Mouse (Mus musculus) midbrain, embryonic 13.5 days (tissue): ENCODE measurements at regions not wholly inside any gene's neighbourhood (a gene's known extent, or its start where the extent isn't known, plus 50 kb on each side); places are given as distances from the start of the nearest gene placed in this dataset.
A peak's percentile ranks its signal among the peaks of the same experiment; 100 is the strongest.

Source experiments
- ATAC-seq: fragments of 200-750 bp; cut with Nextera tagmentation; 2 replicates; pipeline ENCODE4 v1.8.0; 2017; ENCODE audit warnings: mild to moderate bottlenecking, moderate TSS enrichment, moderate library complexity
- H3K27ac ChIP-seq: fragments of 300-500 bp; sonication (generic); 2 replicates; pipeline ENCODE4 v1.5.1; 2015; ENCODE audit warnings: inconsistent platforms, mild to moderate bottlenecking, moderate library complexity
- H3K27me3 ChIP-seq: fragments of 300-500 bp; sonication (generic); 2 replicates; pipeline ENCODE4 v1.6.1; 2015; ENCODE audit warnings: mild to moderate bottlenecking, inconsistent platforms
- H3K36me3 ChIP-seq: fragments of 300-500 bp; sonication (generic); 2 replicates; pipeline ENCODE4 v1.6.1; 2015; ENCODE audit warnings: mild to moderate bottlenecking, inconsistent platforms
- H3K4me1 ChIP-seq: fragments of 300-500 bp; sonication (generic); replicated peaks from 2 replicates; pipeline ENCODE4 v1.6.1; 2015; ENCODE audit warnings: inconsistent platforms
- H3K4me2 ChIP-seq: fragments of 300-500 bp; sonication (generic); replicated peaks from 2 replicates; pipeline ENCODE4 v1.6.1; 2015; ENCODE audit warnings: moderate library complexity, mild to moderate bottlenecking, inconsistent platforms
- H3K4me3 ChIP-seq: fragments of 300-500 bp; sonication (generic); replicated peaks from 2 replicates; pipeline ENCODE4 v1.5.1; 2015; ENCODE audit warnings: mild to moderate bottlenecking, inconsistent platforms
- H3K9ac ChIP-seq: fragments of 300-500 bp; sonication (generic); replicated peaks from 2 replicates; pipeline ENCODE4 v1.6.1; 2015; ENCODE audit warnings: mild to moderate bottlenecking, inconsistent platforms
- H3K9me3 ChIP-seq: fragments of 300-500 bp; sonication (generic); 2 replicates; pipeline ENCODE4 v1.6.1; 2016; ENCODE audit warnings: mild to moderate bottlenecking, inconsistent platforms
- WGBS: fragments of 180-500 bp; shearing (Covaris S2); methylation state at CpG from one replicate; pipeline ENCODE4 v1.1.7; 2015; 5-methylcytosine and 5-hydroxymethylcytosine counted together

DNA sequence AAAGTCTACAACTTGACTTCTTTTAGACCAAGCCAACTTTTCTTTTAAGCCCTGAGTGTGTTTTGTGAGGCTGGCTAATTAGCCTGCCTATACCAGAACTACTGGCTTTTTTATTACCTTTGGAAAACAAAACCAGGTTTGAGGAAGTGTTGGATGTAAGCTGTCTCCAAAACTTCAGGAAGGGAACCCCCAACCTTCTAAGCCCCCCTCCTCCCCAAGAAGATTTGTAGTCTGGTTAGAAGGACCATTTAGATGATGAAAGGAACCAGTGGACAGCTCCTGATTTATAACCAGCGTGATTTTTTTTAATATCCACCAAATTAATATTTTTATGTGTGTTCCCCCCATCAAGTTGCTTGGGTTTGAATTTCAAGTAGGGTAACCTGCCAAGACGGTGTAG is 236.1 kb upstream of the Nfe2l3 start:
- WGBS, result 85% methylated on average over 2 of the region's 2 CpGs
- H3K4me2 ChIP-seq, result no peak overlapping the region
- H3K4me1 ChIP-seq, result peaks cover 8% of the 10 kb centered on the region; the same call in 1 of the 2 replicates
- no peaks in the 10 kb centered on the region for H3K36me3 ChIP-seq
- H3K27ac ChIP-seq, result no peak overlapping the region
- H3K4me3 ChIP-seq, result no peak overlapping the region
- no peaks in the 10 kb centered on the region for H3K9me3 ChIP-seq
- no peak for ATAC-seq
- H3K9ac ChIP-seq, result no peak overlapping the region
- H3K27me3 ChIP-seq, result peaks cover 52% of the 10 kb centered on the region

- Histone ChIP-seq H3K4me2 (no peak overlapping the region), H3K27me3 (peaks cover 45% of the 10 kb centered on the region), H3K4me1 (peaks cover 8% of the 10 kb centered on the region; the same call in 1 of the 2 replicates), H3K27ac (no peak overlapping the region), H3K9me3 (no peaks in the 10 kb centered on the region), H3K36me3 (no peaks in the 10 kb centered on the region), H3K9ac (no peak overlapping the region), H3K4me3 (no peak overlapping the region)
- 88% methylated on average over 16 of the region's 16 CpGs for WGBS
- no peak for ATAC-seq
Observed at GRCm38 (mm10) chr6:51197000-51197774, 235.3 kb upstream of the Nfe2l3 start.

- ATAC-seq, result no peak
- Histone ChIP-seq H3K4me3 (no peak overlapping the region), H3K4me1 (no peaks in the 10 kb centered on the region), H3K36me3 (no peaks in the 10 kb centered on the region), H3K9me3 (no peaks in the 10 kb centered on the region), H3K27me3 (peaks cover 16% of the 10 kb centered on the region), H3K9ac (no peak overlapping the region), H3K4me2 (no peak overlapping the region), H3K27ac (no peak overlapping the region)
- 75% methylated on average over 5 of the region's 5 CpGs for WGBS
Observed at GRCm38 (mm10) chr6:51200207-51200606, 232.3 kb upstream of the Nfe2l3 start.

- ATAC-seq, result no peak
- no peaks in the 10 kb centered on the region for H3K9me3 ChIP-seq
- H3K36me3 ChIP-seq, result no peaks in the 10 kb centered on the region
- H3K4me1 ChIP-seq, result no peaks in the 10 kb centered on the region
- H3K9ac ChIP-seq, result no peak overlapping the region
- WGBS, result 86% methylated on average over 14 of the region's 14 CpGs
- peaks cover 20% of the 10 kb centered on the region for H3K27me3 ChIP-seq
- H3K4me2 ChIP-seq, result no peak overlapping the region
- H3K27ac ChIP-seq, result no peak overlapping the region
- no peak overlapping the region for H3K4me3 ChIP-seq
Observed at GRCm38 (mm10) chr6:51200837-51201236, 231.6 kb upstream of the Nfe2l3 start.

DNA sequence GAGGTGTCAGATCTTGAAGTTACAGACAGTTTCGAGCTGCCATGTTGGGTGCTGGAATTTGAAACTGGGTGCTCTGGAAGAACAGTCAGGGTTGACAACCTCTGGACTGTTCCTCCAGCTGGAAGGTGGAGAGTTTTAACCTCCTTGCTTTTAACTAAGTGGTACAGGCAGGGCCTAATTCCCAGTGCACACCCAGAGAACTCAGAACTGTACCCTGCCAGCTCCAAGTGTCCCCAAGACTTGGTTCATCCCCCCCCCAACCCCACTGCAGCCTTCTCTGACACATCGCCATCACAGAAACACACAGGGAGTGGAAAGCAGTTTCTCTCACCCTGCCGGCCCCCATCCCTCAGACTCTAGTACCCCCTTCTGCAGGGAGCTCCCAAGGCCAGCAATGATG is 228.2 kb upstream of the Nfe2l3 start:
- Histone ChIP-seq H3K4me3 (no peak overlapping the region), H3K4me2 (no peak overlapping the region), H3K27me3 (peaks cover 19% of the 10 kb centered on the region), H3K4me1 (peaks cover 15% of the 10 kb centered on the region), H3K27ac (no peak overlapping the region), H3K9me3 (no peaks in the 10 kb centered on the region), H3K36me3 (no peaks in the 10 kb centered on the region), H3K9ac (no peak overlapping the region)
- ATAC-seq, result no peak
- WGBS, result 75% methylated on average over 3 of the region's 3 CpGs

GRCm38 (mm10) chr6:51205411-51205810 is 227.1 kb upstream of the Nfe2l3 start:
- H3K4me1 ChIP-seq, result peaks cover 20% of the 10 kb centered on the region
- peaks cover 10% of the 10 kb centered on the region for H3K27me3 ChIP-seq
- WGBS, result 81% methylated on average over 11 of the region's 11 CpGs
- H3K9ac ChIP-seq, result no peak overlapping the region
- no peak overlapping the region for H3K27ac ChIP-seq
- no peak overlapping the region for H3K4me3 ChIP-seq
- no peak for ATAC-seq
- H3K9me3 ChIP-seq, result no peaks in the 10 kb centered on the region
- no peaks in the 10 kb centered on the region for H3K36me3 ChIP-seq
- no peak overlapping the region for H3K4me2 ChIP-seq

GRCm38 (mm10) chr6:51206712-51207505 is 225.6 kb upstream of the Nfe2l3 start:
- peak overlapping the region; percentile 89 for H3K27ac ChIP-seq
- H3K27me3 ChIP-seq, result peaks cover 9% of the 10 kb centered on the region
- no peaks in the 10 kb centered on the region for H3K9me3 ChIP-seq
- H3K9ac ChIP-seq, result no peak overlapping the region
- H3K4me2 ChIP-seq, result peak overlapping the region; percentile 55
- H3K4me1 ChIP-seq, result peaks cover 20% of the 10 kb centered on the region
- 7% methylated on average over 11 of the region's 11 CpGs for WGBS
- no peaks in the 10 kb centered on the region for H3K36me3 ChIP-seq
- no peak overlapping the region for H3K4me3 ChIP-seq
- 0 out of 2 replicates have a peak, but pooled peaks have one; percentile 34 for ATAC-seq

DNA sequence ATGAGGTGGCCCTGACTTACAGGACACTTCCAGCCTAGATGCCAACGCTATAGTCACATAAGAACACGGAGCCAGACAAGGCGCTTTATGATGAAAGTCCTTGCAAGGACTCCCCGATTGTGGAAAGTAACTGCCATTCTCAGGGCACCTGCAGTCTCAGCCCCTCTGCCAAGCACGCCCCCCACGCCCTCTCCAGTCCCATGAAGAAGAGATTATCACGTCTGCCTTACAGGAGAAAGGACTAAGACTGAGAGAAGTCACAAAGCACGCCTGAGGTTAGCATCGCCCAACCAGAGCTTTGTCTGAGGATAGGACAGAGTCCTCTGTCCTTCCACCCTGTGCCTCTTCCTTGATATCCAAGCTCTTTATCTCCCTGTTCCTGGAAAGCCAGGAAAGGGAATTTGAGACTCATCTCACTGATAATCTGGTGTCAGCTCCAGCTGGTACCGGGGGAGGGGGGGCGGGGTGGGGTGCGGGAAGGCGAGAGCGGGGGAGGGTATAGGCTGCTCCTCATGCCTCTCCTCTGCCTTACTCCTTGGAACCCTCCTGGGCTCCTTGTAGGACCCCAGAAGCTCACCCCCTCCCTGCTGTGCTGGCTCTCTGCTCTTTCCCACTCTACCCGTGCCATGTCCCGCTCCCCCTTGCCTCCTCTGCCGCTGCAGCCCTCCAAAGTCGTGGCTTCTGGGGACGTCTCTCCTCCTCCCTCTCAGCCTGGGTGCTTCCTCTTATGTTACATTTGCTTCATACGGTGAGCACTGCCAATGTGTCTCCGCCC is 224.7 kb upstream of the Nfe2l3 start:
- Histone ChIP-seq H3K27me3 (peaks cover 9% of the 10 kb centered on the region), H3K4me2 (peak overlapping the region; percentile 55), H3K9ac (peak overlapping the region; percentile 69), H3K9me3 (no peaks in the 10 kb centered on the region), H3K36me3 (no peaks in the 10 kb centered on the region), H3K27ac (peak overlapping the region; percentile 89), H3K4me1 (peaks cover 20% of the 10 kb centered on the region), H3K4me3 (peak overlapping the region; percentile 23)
- ATAC-seq, result peak; percentile 76
- 2% methylated on average over 21 of the region's 21 CpGs for WGBS

DNA sequence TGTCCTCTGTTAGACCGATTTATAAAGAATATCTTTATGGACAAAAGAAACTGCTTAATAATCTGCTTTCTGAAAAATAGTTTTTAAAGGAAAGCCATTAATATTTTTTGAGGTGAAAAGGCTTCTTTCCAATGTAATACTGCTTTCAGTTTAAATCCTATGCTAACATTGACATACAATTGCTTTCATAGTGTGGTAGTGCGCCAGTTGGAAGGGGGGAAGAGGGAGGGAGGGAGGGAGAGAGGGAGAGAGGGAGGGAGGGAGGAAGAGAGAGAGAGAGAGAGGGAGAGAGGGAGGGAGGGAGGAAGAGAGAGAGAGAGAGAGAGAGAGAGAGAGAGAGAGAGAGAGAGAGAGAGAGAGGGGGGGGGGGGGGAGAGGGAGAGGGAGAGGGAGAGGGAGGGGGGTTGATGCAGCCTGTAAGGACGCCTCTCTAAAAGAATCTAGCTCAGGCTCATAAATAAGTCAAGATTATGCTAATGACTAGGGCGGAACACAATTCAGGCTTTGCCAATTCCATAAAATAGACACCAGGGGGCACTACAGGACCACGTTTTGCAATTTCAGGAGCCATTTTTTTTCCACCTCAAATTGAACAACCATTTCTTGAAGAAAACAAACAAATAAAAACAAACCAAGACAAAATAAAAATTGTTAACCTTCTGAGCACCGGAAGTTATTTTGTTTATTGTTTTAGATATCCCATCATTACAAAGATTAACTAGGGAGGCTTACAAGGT is 223.6 kb upstream of the Nfe2l3 start:
- Histone ChIP-seq H3K9ac (no peak overlapping the region), H3K4me3 (no peak overlapping the region), H3K36me3 (no peaks in the 10 kb centered on the region), H3K4me2 (no peak overlapping the region), H3K27ac (peak overlapping the region; percentile 56; the same call in 1 of the 2 replicates), H3K9me3 (no peaks in the 10 kb centered on the region), H3K27me3 (peaks cover 9% of the 10 kb centered on the region), H3K4me1 (peaks cover 20% of the 10 kb centered on the region)
- 2% methylated on average over 6 of the region's 6 CpGs for whole genome bisulfite sequencing
- ATAC-seq, result peak; percentile 69; the same call in 1 of the 2 replicates

- Histone ChIP-seq H3K4me1 (peaks cover 20% of the 10 kb centered on the region), H3K4me3 (no peak overlapping the region), H3K36me3 (no peaks in the 10 kb centered on the region), H3K9me3 (no peaks in the 10 kb centered on the region), H3K9ac (no peak overlapping the region), H3K27ac (no peak overlapping the region), H3K27me3 (no peaks in the 10 kb centered on the region), H3K4me2 (no peak overlapping the region)
- no peak for ATAC-seq
- WGBS, result 60% methylated on average over 7 of the region's 7 CpGs
Observed at GRCm38 (mm10) chr6:51211418-51211817, 221.1 kb upstream of the Nfe2l3 start.

DNA sequence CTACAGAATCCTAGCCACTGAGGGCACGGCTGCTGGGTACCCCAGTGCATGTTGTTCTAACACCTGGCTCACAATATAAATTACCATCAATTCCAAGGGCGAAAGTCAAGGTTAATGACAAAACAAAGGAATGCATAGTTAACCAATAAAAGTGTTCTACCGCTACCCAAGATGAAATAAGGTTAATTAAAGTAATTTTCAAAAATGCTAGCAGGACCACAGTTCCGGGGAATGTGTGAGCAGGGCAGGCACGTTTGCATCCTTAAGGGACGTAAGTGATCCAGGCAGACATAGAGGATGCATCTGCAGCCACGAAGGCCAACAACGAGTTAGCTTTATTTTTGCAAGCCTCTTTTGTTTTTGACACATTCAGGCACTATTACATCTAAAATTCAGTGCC is 220.3 kb upstream of the Nfe2l3 start:
- H3K36me3 ChIP-seq, result no peaks in the 10 kb centered on the region
- no peaks in the 10 kb centered on the region for H3K27me3 ChIP-seq
- ATAC-seq, result no peak
- H3K9me3 ChIP-seq, result no peaks in the 10 kb centered on the region
- peaks cover 15% of the 10 kb centered on the region for H3K4me1 ChIP-seq
- no peak overlapping the region for H3K4me2 ChIP-seq
- 90% methylated on average over 8 of the region's 8 CpGs for WGBS
- H3K27ac ChIP-seq, result no peak overlapping the region
- H3K9ac ChIP-seq, result no peak overlapping the region
- H3K4me3 ChIP-seq, result no peak overlapping the region
